Mouse (Mus musculus): ENCODE data around the gene Tnrc6b. TPM values are rescaled to one million over a fixed set of nuclear protein-coding genes. Genes with fewer than 3 reads are reported as not detected.

Gene Tnrc6b
- total RNA-seq, 1 experiment: 37.0 TPM

- in situ Hi-C loops (cut with MboI; ENCODE audit: low sequenced_read_pairs in 2 of 2, unreplicated experiment in 2 of 2): loop anchor here (5.0 to 10.0 kb wide), 2 partner anchors 436 to 439 kb away; partner anchors contain the start of gene Rps19bp1 (in 1 of the 2)
- TF ChIP-seq ZNF384 (IDR thresholded peaks at IDR 0.05; ENCODE audit: low read depth, low read length) (no peak), ZC3H11A (IDR thresholded peaks at IDR 0.05; ENCODE audit: borderline replicate concordance, low read depth, low read length) (no peak), CHD2 (IDR thresholded peaks at IDR 0.05; ENCODE audit: low read depth, low read length) (no peak), MAFK (IDR thresholded peaks at IDR 0.05; ENCODE audit: insufficient read depth, low read depth, low read length) (no peak), HCFC1 (IDR thresholded peaks at IDR 0.05; ENCODE audit: borderline replicate concordance, insufficient read depth, low read length) (no peak)
Observed at GRCm38 (mm10) chr15:80703495-80703894, 7.6 kb upstream of the Tnrc6b start.

GRCm38 (mm10) chr15:80704267-80704666 is 6.8 kb upstream of the Tnrc6b start:
- TF ChIP-seq MAFK (IDR thresholded peaks at IDR 0.05; ENCODE audit: insufficient read depth, low read depth, low read length): no peak
- peak; percentile 99 for TF ChIP-seq ZC3H11A (IDR thresholded peaks at IDR 0.05; ENCODE audit: borderline replicate concordance, low read depth, low read length)
- TF ChIP-seq HCFC1 (IDR thresholded peaks at IDR 0.05; ENCODE audit: borderline replicate concordance, insufficient read depth, low read length): no peak
- TF ChIP-seq CHD2 (IDR thresholded peaks at IDR 0.05; ENCODE audit: low read depth, low read length): no peak
- TF ChIP-seq ZNF384 (IDR thresholded peaks at IDR 0.05; ENCODE audit: low read depth, low read length): no peak
- H3K36me3 ChIP-seq (ENCODE audit: control insufficient read depth, insufficient read depth, low read length, poor library complexity, severe bottlenecking): no peaks in the 10 kb centered on the region
- H3K9me3 ChIP-seq (ENCODE audit: control insufficient read depth, insufficient read depth, low read depth, low read length): no peaks in the 10 kb centered on the region
- in situ Hi-C loops (cut with MboI; ENCODE audit: low sequenced_read_pairs in 2 of 2, unreplicated experiment in 2 of 2): loop anchor here (5.0 to 10.0 kb wide), 2 partner anchors 437 to 439 kb away; partner anchors contain the start of gene Rps19bp1 (in 1 of the 2)
- H3K27ac ChIP-seq (ENCODE audit: insufficient read depth, low read depth, low read length, poor library complexity, severe bottlenecking): no peak overlapping the region
- DNase-seq (ENCODE audit: low read depth, low spot score): peak; percentile 80
- no peak overlapping the region for H3K4me3 ChIP-seq (ENCODE audit: insufficient read depth in 1 of 2, low read depth in 1 of 2, low read length in 2 of 2, poor library complexity in 1 of 2, severe bottlenecking in 1 of 2)
- peaks cover 0 to 3% of the 10 kb centered on the region in 2 experiments; a peak in 1 of 4 replicates for H3K4me1 ChIP-seq (ENCODE audit: control insufficient read depth in 2 of 2, insufficient read depth in 2 of 2, low read length in 2 of 2, poor library complexity in 1 of 2)
- H3K9ac ChIP-seq (ENCODE audit: insufficient read depth, low read depth, low read length, poor library complexity, severe bottlenecking): no peak overlapping the region

More at GRCm38 (mm10) chr15:80703495-80703894, 7.6 kb upstream of the Tnrc6b start:
- Histone ChIP-seq H3K4me1 (ENCODE audit: control insufficient read depth in 2 of 2, insufficient read depth in 2 of 2, low read length in 2 of 2, poor library complexity in 1 of 2) (peaks cover 0 to 3% of the 10 kb centered on the region in 2 experiments; a peak in 1 of 4 replicates), H3K9ac (ENCODE audit: insufficient read depth, low read depth, low read length, poor library complexity, severe bottlenecking) (no peak overlapping the region), H3K36me3 (ENCODE audit: control insufficient read depth, insufficient read depth, low read length, poor library complexity, severe bottlenecking) (no peaks in the 10 kb centered on the region), H3K9me3 (ENCODE audit: control insufficient read depth, insufficient read depth, low read depth, low read length) (no peaks in the 10 kb centered on the region), H3K4me3 (ENCODE audit: insufficient read depth in 1 of 2, low read depth in 1 of 2, low read length in 2 of 2, poor library complexity in 1 of 2, severe bottlenecking in 1 of 2) (no peak overlapping the region), H3K27ac (ENCODE audit: insufficient read depth, low read depth, low read length, poor library complexity, severe bottlenecking) (no peak overlapping the region)
- DNase-seq (ENCODE audit: low read depth, low spot score): no peak

GRCm38 (mm10) chr15:80705828-80706549 is 5.1 kb upstream of the Tnrc6b start:
- H3K36me3 ChIP-seq (ENCODE audit: control insufficient read depth, insufficient read depth, low read length, poor library complexity, severe bottlenecking): no peaks in the 10 kb centered on the region
- TF ChIP-seq MAFK (IDR thresholded peaks at IDR 0.05; ENCODE audit: insufficient read depth, low read depth, low read length) (no peak), ZC3H11A (IDR thresholded peaks at IDR 0.05; ENCODE audit: borderline replicate concordance, low read depth, low read length) (peak; percentile 80)
- in situ Hi-C loops (cut with MboI; ENCODE audit: low sequenced_read_pairs in 2 of 2, unreplicated experiment in 2 of 2): loop anchor here in 1 of 2 experiments (10.0 kb wide), 1 partner anchor 441 kb away; the partner anchor contains the start of gene Rps19bp1
- H3K4me1 ChIP-seq (ENCODE audit: control insufficient read depth in 2 of 2, insufficient read depth in 2 of 2, low read length in 2 of 2, poor library complexity in 1 of 2): peaks cover 0 to 3% of the 10 kb centered on the region in 2 experiments; a peak in 1 of 4 replicates
- H3K4me3 ChIP-seq (ENCODE audit: insufficient read depth in 1 of 2, low read depth in 1 of 2, low read length in 2 of 2, poor library complexity in 1 of 2, severe bottlenecking in 1 of 2): peak overlapping the region in 1 of 2 experiments; percentile 34; a peak in 2 of 4 replicates
- H3K27ac ChIP-seq (ENCODE audit: insufficient read depth, low read depth, low read length, poor library complexity, severe bottlenecking): no peak overlapping the region
- peak overlapping the region; percentile 14; the same call in 1 of the 2 replicates for H3K9ac ChIP-seq (ENCODE audit: insufficient read depth, low read depth, low read length, poor library complexity, severe bottlenecking)
- H3K9me3 ChIP-seq (ENCODE audit: control insufficient read depth, insufficient read depth, low read depth, low read length): no peaks in the 10 kb centered on the region
- DNase-seq (ENCODE audit: low read depth, low spot score): peak; percentile 82

- no peak overlapping the region for H3K9ac ChIP-seq (ENCODE audit: insufficient read depth, low read depth, low read length, poor library complexity, severe bottlenecking)
Observed at GRCm38 (mm10) chr15:80706596-80706995, 4.5 kb upstream of the Tnrc6b start.

More at GRCm38 (mm10) chr15:80706596-80706995, 4.5 kb upstream of the Tnrc6b start:
- H3K36me3 ChIP-seq (ENCODE audit: control insufficient read depth, insufficient read depth, low read length, poor library complexity, severe bottlenecking): no peaks in the 10 kb centered on the region
- H3K27ac ChIP-seq (ENCODE audit: insufficient read depth, low read depth, low read length, poor library complexity, severe bottlenecking): no peak overlapping the region
- TF ChIP-seq CHD2 (IDR thresholded peaks at IDR 0.05; ENCODE audit: low read depth, low read length): no peak
- TF ChIP-seq ZC3H11A (IDR thresholded peaks at IDR 0.05; ENCODE audit: borderline replicate concordance, low read depth, low read length): no peak
- no peak for TF ChIP-seq MAFK (IDR thresholded peaks at IDR 0.05; ENCODE audit: insufficient read depth, low read depth, low read length)
- no peak for TF ChIP-seq ZNF384 (IDR thresholded peaks at IDR 0.05; ENCODE audit: low read depth, low read length)
- TF ChIP-seq HCFC1 (IDR thresholded peaks at IDR 0.05; ENCODE audit: borderline replicate concordance, insufficient read depth, low read length): no peak
- no peak for DNase-seq (ENCODE audit: low read depth, low spot score)
- in situ Hi-C loops (cut with MboI; ENCODE audit: low sequenced_read_pairs in 2 of 2, unreplicated experiment in 2 of 2): loop anchor here in 1 of 2 experiments (10.0 kb wide), 1 partner anchor 442 kb away; the partner anchor contains the start of gene Rps19bp1
- peak overlapping the region in 1 of 2 experiments; percentile 34; a peak in 1 of 4 replicates for H3K4me3 ChIP-seq (ENCODE audit: insufficient read depth in 1 of 2, low read depth in 1 of 2, low read length in 2 of 2, poor library complexity in 1 of 2, severe bottlenecking in 1 of 2)
- H3K9me3 ChIP-seq (ENCODE audit: control insufficient read depth, insufficient read depth, low read depth, low read length): no peaks in the 10 kb centered on the region
- peaks cover 0 to 3% of the 10 kb centered on the region in 2 experiments; a peak in 1 of 4 replicates for H3K4me1 ChIP-seq (ENCODE audit: control insufficient read depth in 2 of 2, insufficient read depth in 2 of 2, low read length in 2 of 2, poor library complexity in 1 of 2)

Data from ES-E14 (cell line).